Mouse (Mus musculus) stomach, embryonic 16.5 days (tissue): ENCODE measurements around the gene Dmrtb1. TPM values are rescaled to one million over a fixed set of nuclear protein-coding genes. Genes with fewer than 3 reads are reported as not detected.

Experiments used
- ATAC-seq: fragments of 200-750 bp; cut with Nextera tagmentation; 2 replicates; pipeline ENCODE4 v1.8.0; 2017; ENCODE audit warnings: moderate number of reproducible peaks, moderate TSS enrichment; ENCODE audit not compliant: insufficient read depth, low FRiP score
- H3K27ac ChIP-seq: fragments of 300-500 bp; sonication (generic); 2 replicates; pipeline ENCODE4 v1.5.1; 2014; ENCODE audit warnings: low read length
- H3K27me3 ChIP-seq: fragments of 300-500 bp; sonication (generic); 2 replicates; pipeline ENCODE4 v1.6.1; 2014; ENCODE audit warnings: low read length, control low read depth, mixed read lengths; ENCODE audit not compliant: control insufficient read depth, insufficient read depth
- H3K36me3 ChIP-seq: fragments of 300-500 bp; sonication (generic); 2 replicates; pipeline ENCODE4 v1.6.1; 2014; ENCODE audit warnings: low read length; ENCODE audit not compliant: control insufficient read depth, insufficient read depth
- H3K4me1 ChIP-seq: fragments of 300-500 bp; sonication (generic); 2 replicates; pipeline ENCODE4 v1.6.1; 2014; ENCODE audit warnings: low read length, control low read depth, mixed read lengths; ENCODE audit not compliant: control insufficient read depth, insufficient read depth
- H3K4me2 ChIP-seq: fragments of 300-500 bp; sonication (generic); 2 replicates; pipeline ENCODE4 v1.6.1; 2014; ENCODE audit warnings: low read depth, low read length, mixed read lengths
- H3K4me3 ChIP-seq: fragments of 300-500 bp; sonication (generic); replicated peaks from 2 replicates; pipeline ENCODE4 v1.5.1; 2014; ENCODE audit warnings: mild to moderate bottlenecking, low read length
- H3K9ac ChIP-seq: fragments of 300-500 bp; sonication (generic); 2 replicates; pipeline ENCODE4 v1.6.1; 2014; ENCODE audit warnings: low read length
- H3K9me3 ChIP-seq: fragments of 300-500 bp; sonication (generic); replicated peaks from 2 replicates; pipeline ENCODE4 v1.6.1; 2016; ENCODE audit warnings: low read length, control low read depth; ENCODE audit not compliant: control insufficient read depth
- WGBS: fragments of 180-500 bp; shearing (Covaris S2); extraction: QIAGEN DNeasy Blood & Tissue Kit; methylation state at CpG from one replicate; pipeline ENCODE4 v1.1.7; 2014; 5-methylcytosine and 5-hydroxymethylcytosine counted together
- microRNA-seq: library from miRNA; unstranded; fragments of <30 nt; microRNA quantifications from one replicate; pipeline ENCODE4, GENCODE M21; 2016
- polyA plus RNA-seq: library from polyadenylated mRNA; unstranded; fragments of >200 nt; fragmentation: Nextera tagmentation; extraction: Ambion mirVana; gene quantifications from 2 replicates; pipeline ENCODE4 v1.2.1, GENCODE M21; 2015

Dmrtb1 gene
- polyA plus RNA-seq, 1 experiment from 2014 or later = not detected

DNA sequence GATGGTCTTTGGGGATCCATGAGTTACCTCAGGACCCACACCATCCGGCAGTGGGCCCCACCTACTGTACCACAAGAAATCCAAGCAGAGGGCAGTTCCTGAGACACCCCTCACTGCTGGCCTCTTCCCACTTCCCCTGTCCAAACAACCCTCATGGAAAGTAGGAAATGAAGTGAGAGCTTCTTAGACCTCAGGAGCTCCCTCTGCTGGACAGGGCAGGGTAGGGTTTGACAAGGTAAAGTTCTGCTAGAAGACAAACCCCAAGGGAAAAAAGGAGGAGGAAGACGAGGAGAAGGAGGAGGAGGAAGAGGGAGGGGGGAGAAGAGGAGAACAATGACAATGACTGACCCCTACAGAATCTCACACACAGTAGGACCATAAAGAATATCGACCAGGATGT, 46.4 kb downstream of the Dmrtb1 start:
- Histone ChIP-seq H3K4me3 (no peak overlapping the region), H3K9me3 (no peaks in the 10 kb centered on the region), H3K27ac (no peak overlapping the region), H3K4me2 (no peak overlapping the region), H3K27me3 (no peaks in the 10 kb centered on the region), H3K9ac (no peak overlapping the region), H3K36me3 (no peaks in the 10 kb centered on the region), H3K4me1 (no peaks in the 10 kb centered on the region)
- 70% methylated on average over 3 of the region's 3 CpGs for WGBS
- ATAC-seq = no peak

- Histone ChIP-seq H3K9me3 (no peaks in the 10 kb centered on the region), H3K27me3 (no peaks in the 10 kb centered on the region), H3K4me2 (no peak overlapping the region), H3K27ac (no peak overlapping the region), H3K4me1 (no peaks in the 10 kb centered on the region), H3K36me3 (no peaks in the 10 kb centered on the region), H3K9ac (no peak overlapping the region), H3K4me3 (no peak overlapping the region)
- ATAC-seq = no peak
- WGBS = 69% methylated on average over 6 of the region's 6 CpGs
Observed at GRCm38 (mm10) chr4:107636099-107636498, 47.9 kb downstream of the Dmrtb1 start.

- Histone ChIP-seq H3K9me3 (no peaks in the 10 kb centered on the region), H3K9ac (no peak overlapping the region), H3K4me1 (no peaks in the 10 kb centered on the region), H3K27ac (no peak overlapping the region), H3K36me3 (no peaks in the 10 kb centered on the region), H3K27me3 (no peaks in the 10 kb centered on the region), H3K4me3 (no peak overlapping the region), H3K4me2 (no peak overlapping the region)
- no peak for ATAC-seq
- 64% methylated on average over 6 of the region's 6 CpGs for WGBS
Observed at GRCm38 (mm10) chr4:107634631-107635030, 49.4 kb downstream of the Dmrtb1 start.

DNA sequence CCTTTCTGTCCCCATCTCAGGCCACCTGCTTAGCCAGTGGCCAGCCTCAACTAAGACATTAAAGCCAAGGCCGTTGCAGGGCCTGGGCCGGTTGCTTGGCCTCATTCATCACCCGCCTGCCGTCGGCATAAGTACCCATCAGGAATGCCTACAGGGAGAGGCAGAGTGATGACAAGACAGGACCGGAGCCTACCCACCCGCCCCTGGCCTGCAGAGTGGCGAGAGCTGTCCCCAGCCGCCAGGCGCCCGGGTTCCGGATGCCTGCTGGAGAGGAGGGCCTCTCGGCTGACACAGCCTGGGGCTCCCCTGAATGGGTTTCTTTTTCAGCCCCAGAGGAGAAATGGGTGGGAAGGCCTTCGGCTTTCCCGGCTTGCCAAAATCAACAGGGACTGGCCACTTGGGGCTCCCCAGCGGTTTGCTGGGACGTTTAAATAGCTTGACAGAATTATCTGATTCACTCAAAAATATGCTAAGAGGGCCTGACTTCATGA, 55.1 kb downstream of the Dmrtb1 start:
- no peaks in the 10 kb centered on the region for H3K27me3 ChIP-seq
- 63% methylated on average over 17 of the region's 17 CpGs for WGBS
- no peaks in the 10 kb centered on the region for H3K9me3 ChIP-seq
- H3K36me3 ChIP-seq = no peaks in the 10 kb centered on the region
- H3K27ac ChIP-seq = no peak overlapping the region
- no peak overlapping the region for H3K4me3 ChIP-seq
- no peak overlapping the region for H3K9ac ChIP-seq
- no peaks in the 10 kb centered on the region for H3K4me1 ChIP-seq
- H3K4me2 ChIP-seq = no peak overlapping the region
- ATAC-seq = no peak

DNA sequence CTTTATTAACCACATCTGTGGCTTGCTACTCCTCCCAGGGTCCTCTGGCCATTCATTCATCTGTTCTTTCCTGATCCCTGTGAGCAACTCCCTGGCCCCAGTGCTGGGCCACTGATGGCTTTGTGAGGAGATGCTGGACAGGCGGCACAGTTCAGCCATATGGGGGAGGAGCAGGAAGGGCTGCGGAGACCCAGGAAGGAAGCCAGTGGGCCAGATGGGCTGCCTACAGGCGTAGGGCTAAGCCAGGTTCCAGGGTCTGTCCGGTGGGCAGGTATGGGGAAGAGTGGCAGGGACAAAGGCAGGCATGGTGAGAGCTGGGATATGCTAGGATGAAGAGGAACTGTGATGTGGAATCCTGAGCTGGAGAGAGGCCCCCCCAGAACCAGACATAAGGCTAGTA, 55.8 kb downstream of the Dmrtb1 start:
- 65% methylated on average over 4 of the region's 4 CpGs for WGBS
- Histone ChIP-seq H3K4me2 (no peak overlapping the region), H3K9me3 (no peaks in the 10 kb centered on the region), H3K4me3 (no peak overlapping the region), H3K36me3 (no peaks in the 10 kb centered on the region), H3K27ac (no peak overlapping the region), H3K4me1 (no peaks in the 10 kb centered on the region), H3K9ac (no peak overlapping the region), H3K27me3 (no peaks in the 10 kb centered on the region)
- no peak for ATAC-seq

Small RNAs within 50 kb of the gene (microRNA-seq; reads per million reads assigned to microRNA genes)
- gene Gm25123 = not detected

Other genes with a start within 250 kb of the Dmrtb1 start
- 0.21 and 0.87 TPM in 2 replicates for gene Glis1, start 249.6 kb downstream of the Dmrtb1 start, polyA plus RNA-seq
- gene Lrp8, start 118.0 kb upstream of the Dmrtb1 start, polyA plus RNA-seq = 0.72 and 0.96 TPM in 2 replicates
- 133 and 154 TPM in 2 replicates for gene Magoh, start 195.5 kb upstream of the Dmrtb1 start, polyA plus RNA-seq
- gene 0610037L13Rik, start 205.6 kb upstream of the Dmrtb1 start, polyA plus RNA-seq = 94.2 and 119 TPM in 2 replicates
- gene Cpt2, start 239.4 kb upstream of the Dmrtb1 start, polyA plus RNA-seq = 54.6 and 64.2 TPM in 2 replicates